Mouse (Mus musculus) kidney, adult 2 months (tissue): Measurements from ENCODE around the gene Kalrn.

ENCODE experiments used
- CTCF ChIP-seq: fragments of 200-500 bp; conservative IDR thresholded peaks from 2 replicates; pipeline ENCODE4 v1.5.1; 2011; ENCODE audit warnings: low read depth, mild to moderate bottlenecking, control low read depth, low read length, moderate library complexity, mixed read lengths; ENCODE audit not compliant: insufficient read depth, insufficient read length
- POLR2A ChIP-seq: fragments of 200-500 bp; IDR thresholded peaks from one replicate; pipeline ENCODE4 v1.6.1; 2011; ENCODE audit warnings: low read depth, low read length, control low read depth

DNA sequence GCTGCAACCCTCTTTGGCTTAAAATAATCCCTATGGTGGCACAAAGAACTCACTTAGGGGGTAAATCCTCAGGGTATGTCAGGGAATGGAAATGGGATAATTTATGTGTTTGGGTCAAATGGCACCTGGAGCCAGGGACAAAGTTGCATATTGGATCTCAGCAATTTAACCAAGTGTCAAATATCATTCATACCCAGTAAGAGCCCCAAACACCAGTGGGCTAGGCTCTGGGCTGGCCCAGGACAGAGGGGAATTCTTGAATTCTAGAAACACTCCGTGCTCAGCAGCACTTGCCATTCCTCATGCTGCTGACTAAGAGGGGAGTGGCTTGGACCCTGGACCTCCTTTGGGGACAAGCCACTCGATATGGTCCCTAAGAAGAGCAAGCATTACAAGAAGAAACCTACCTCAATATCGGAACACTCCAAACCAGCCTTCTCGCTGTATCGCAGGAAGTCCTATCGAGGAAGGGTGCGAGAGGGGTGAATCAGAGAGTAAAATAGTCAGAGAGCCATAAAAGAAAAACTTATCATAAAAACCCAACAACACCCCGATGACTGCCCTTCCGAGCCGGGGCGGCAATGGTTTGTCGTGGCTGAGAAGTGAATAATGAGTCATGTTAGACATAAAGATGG, 541.2 kb downstream of the Kalrn start:
- TF ChIP-seq CTCF (no peak), POLR2A (no peak)
